Mouse (Mus musculus): ENCODE results near the gene Palm2. TPM values are rescaled to one million over a fixed set of nuclear protein-coding genes. Genes with fewer than 3 reads are reported as not detected.

Palm2 gene
- total and polyA plus RNA-seq, 3 experiments: not detected

- Histone ChIP-seq H3K79me2 (ENCODE audit: control insufficient read depth, insufficient read depth, low read length, poor library complexity) (no peaks in the 10 kb centered on the region), H3K4me1 (ENCODE audit: control insufficient read depth in 1 of 2, insufficient read depth in 2 of 2, low read length in 2 of 2) (no peaks in the 10 kb centered on the region), H3K27ac (ENCODE audit: control insufficient read depth, low read depth, low read length) (no peak overlapping the region), H3K36me3 (ENCODE audit: control insufficient read depth in 1 of 2, insufficient read depth in 2 of 2, low read length in 2 of 2) (no peaks in the 10 kb centered on the region), H3K9ac (ENCODE audit: control insufficient read depth, low read depth, low read length, poor library complexity, severe bottlenecking) (no peak overlapping the region), H3K27me3 (ENCODE audit: control insufficient read depth in 1 of 2, insufficient read depth in 2 of 2, low read length in 2 of 2) (no peaks in the 10 kb centered on the region), H3K9me3 (replicated peaks; ENCODE audit: insufficient read depth, low read length) (no peaks in the 10 kb centered on the region), H3K4me3 (ENCODE audit: control insufficient read depth in 1 of 2, insufficient read depth in 1 of 2, low read depth in 2 of 2, low read length in 2 of 2) (no peak overlapping the region)
- TF ChIP-seq TAL1 (IDR thresholded peaks at IDR 0.05; ENCODE audit: low read length) (no peak), ELF1 (IDR thresholded peaks at IDR 0.05; ENCODE audit: low read depth, low read length) (no peak), GABPA (IDR thresholded peaks at IDR 0.05; ENCODE audit: low read depth, low read length) (no peak), MAX (IDR thresholded peaks at IDR 0.05; ENCODE audit: low read length) (no peak), MXI1 (IDR thresholded peaks at IDR 0.05; ENCODE audit: low read depth, low read length) (no peak), CHD2 (IDR thresholded peaks at IDR 0.05; ENCODE audit: low read length) (no peak)
- no peak for DNase-seq (ENCODE audit: low read depth, low spot score)
These were observed 12.9 kb downstream of the Palm2 start for GRCm38 (mm10) chr4:57446854-57447444.

GRCm38 (mm10) chr4:57451896-57452295, 17.8 kb downstream of the Palm2 start:
- peak; percentile 6 for DNase-seq (ENCODE audit: low read depth, low spot score)
- Histone ChIP-seq H3K27ac (ENCODE audit: control insufficient read depth, low read depth, low read length) (no peak overlapping the region), H3K79me2 (ENCODE audit: control insufficient read depth, insufficient read depth, low read length, poor library complexity) (no peaks in the 10 kb centered on the region), H3K4me3 (ENCODE audit: control insufficient read depth in 1 of 2, insufficient read depth in 1 of 2, low read depth in 2 of 2, low read length in 2 of 2) (no peak overlapping the region), H3K9ac (ENCODE audit: control insufficient read depth, low read depth, low read length, poor library complexity, severe bottlenecking) (no peak overlapping the region), H3K9me3 (replicated peaks; ENCODE audit: insufficient read depth, low read length) (no peaks in the 10 kb centered on the region), H3K4me1 (ENCODE audit: control insufficient read depth in 1 of 2, insufficient read depth in 2 of 2, low read length in 2 of 2) (no peaks in the 10 kb centered on the region), H3K27me3 (ENCODE audit: control insufficient read depth in 1 of 2, insufficient read depth in 2 of 2, low read length in 2 of 2) (no peaks in the 10 kb centered on the region), H3K36me3 (ENCODE audit: control insufficient read depth in 1 of 2, insufficient read depth in 2 of 2, low read length in 2 of 2) (no peaks in the 10 kb centered on the region)
- no peak for TF ChIP-seq ZMIZ1 (IDR thresholded peaks at IDR 0.05; ENCODE audit: low read depth, low read length)
- TF ChIP-seq JUND (IDR thresholded peaks at IDR 0.05; ENCODE audit: low read depth, low read length): no peak
- peak in 2 of 3 experiments; percentile 12 to 25; a peak in 2 of 6 replicates for TF ChIP-seq CTCF (IDR thresholded peaks at IDR 0.05 in 2 of 3, conservative IDR thresholded peaks at IDR 0.05 in 1 of 3; ENCODE audit: control insufficient read depth in 1 of 3, insufficient read depth in 1 of 3, low read depth in 2 of 3, low read length in 3 of 3, poor library complexity in 1 of 3, severe bottlenecking in 1 of 3)

- H3K27me3 ChIP-seq (ENCODE audit: control insufficient read depth in 1 of 2, insufficient read depth in 2 of 2, low read length in 2 of 2): no peaks in the 10 kb centered on the region
- H3K9me3 ChIP-seq (replicated peaks; ENCODE audit: insufficient read depth, low read length): no peaks in the 10 kb centered on the region
- TF ChIP-seq NELFE (IDR thresholded peaks at IDR 0.05; ENCODE audit: low read depth, low read length): no peak
- no peak for TF ChIP-seq MYC (IDR thresholded peaks at IDR 0.05; ENCODE audit: low read depth, low read length)
- TF ChIP-seq TCF12 (IDR thresholded peaks at IDR 0.05; ENCODE audit: low read depth, low read length): no peak
- TF ChIP-seq MXI1 (IDR thresholded peaks at IDR 0.05; ENCODE audit: low read depth, low read length): no peak
- no peak for TF ChIP-seq SIN3A (IDR thresholded peaks at IDR 0.05; ENCODE audit: low read length)
- TF ChIP-seq MAFK (IDR thresholded peaks at IDR 0.05; ENCODE audit: borderline replicate concordance, low read depth, low read length): no peak
- no peak for TF ChIP-seq MYB (IDR thresholded peaks at IDR 0.05; ENCODE audit: low read depth, low read length)
- TF ChIP-seq GABPA (IDR thresholded peaks at IDR 0.05; ENCODE audit: low read depth, low read length): no peak
- TF ChIP-seq TBP (IDR thresholded peaks at IDR 0.05; ENCODE audit: low read depth, low read length): no peak
- no peak for TF ChIP-seq RAD21 (IDR thresholded peaks at IDR 0.05; ENCODE audit: low read depth, low read length)
- no peaks in the 10 kb centered on the region for H3K4me1 ChIP-seq (ENCODE audit: control insufficient read depth in 1 of 2, insufficient read depth in 2 of 2, low read length in 2 of 2)
- no peak overlapping the region for H3K27ac ChIP-seq (ENCODE audit: control insufficient read depth, low read depth, low read length)
- no peak overlapping the region for H3K9ac ChIP-seq (ENCODE audit: control insufficient read depth, low read depth, low read length, poor library complexity, severe bottlenecking)
- no peak overlapping the region for H3K4me3 ChIP-seq (ENCODE audit: control insufficient read depth in 1 of 2, insufficient read depth in 1 of 2, low read depth in 2 of 2, low read length in 2 of 2)
- no peaks in the 10 kb centered on the region for H3K79me2 ChIP-seq (ENCODE audit: control insufficient read depth, insufficient read depth, low read length, poor library complexity)
- no peaks in the 10 kb centered on the region for H3K36me3 ChIP-seq (ENCODE audit: control insufficient read depth in 1 of 2, insufficient read depth in 2 of 2, low read length in 2 of 2)
- no peak for DNase-seq (ENCODE audit: low read depth, low spot score)
These were observed 18.6 kb downstream of the Palm2 start for GRCm38 (mm10) chr4:57452661-57453060.

Data from MEL (cell line).